Mouse (Mus musculus) neural tube, embryonic 14.5 days (tissue): ENCODE measurements around the gene Tspan9. TPM values are rescaled to one million over a fixed set of nuclear protein-coding genes. Genes with fewer than 3 reads are reported as not detected.

Experiments used
- ATAC-seq: fragments of 200-750 bp; cut with Nextera tagmentation; 2 replicates; pipeline ENCODE4 v1.8.0; 2017; ENCODE audit warnings: low read depth, mild to moderate bottlenecking, moderate TSS enrichment, moderate library complexity
- H3K27ac ChIP-seq: fragments of 300-500 bp; sonication (generic); 2 replicates; pipeline ENCODE4 v1.5.1; 2014; ENCODE audit warnings: low read depth, mild to moderate bottlenecking, control low read depth, low read length, moderate library complexity, mixed read lengths
- H3K27me3 ChIP-seq: fragments of 300-500 bp; sonication (generic); 2 replicates; pipeline ENCODE4 v1.6.1; 2014; ENCODE audit warnings: low read length; ENCODE audit not compliant: control insufficient read depth, insufficient read depth
- H3K36me3 ChIP-seq: fragments of 300-500 bp; sonication (generic); 2 replicates; pipeline ENCODE4 v1.6.1; 2014; ENCODE audit warnings: low read length, mixed read lengths; ENCODE audit not compliant: control insufficient read depth, insufficient read depth
- H3K4me1 ChIP-seq: fragments of 300-500 bp; sonication (generic); 2 replicates; pipeline ENCODE4 v1.6.1; 2014; ENCODE audit warnings: low read length; ENCODE audit not compliant: control insufficient read depth, insufficient read depth
- H3K4me2 ChIP-seq: fragments of 300-500 bp; sonication (generic); 2 replicates; pipeline ENCODE4 v1.6.1; 2014; ENCODE audit warnings: mild to moderate bottlenecking, low read depth, low read length, control low read depth
- H3K4me3 ChIP-seq: fragments of 300-500 bp; sonication (generic); 2 replicates; pipeline ENCODE4 v1.5.1; 2014; ENCODE audit warnings: low read depth, low read length, control low read depth, mixed read lengths
- H3K9ac ChIP-seq: fragments of 300-500 bp; sonication (generic); replicated peaks from 2 replicates; pipeline ENCODE4 v1.6.1; 2014; ENCODE audit warnings: low read depth, mild to moderate bottlenecking, control low read depth, low read length, mixed read lengths
- H3K9me3 ChIP-seq: fragments of 300-500 bp; sonication (generic); 2 replicates; pipeline ENCODE4 v1.6.1; 2016; ENCODE audit warnings: low read length; ENCODE audit not compliant: control insufficient read depth
- WGBS: fragments of 180-500 bp; shearing (Covaris S2); extraction: QIAGEN DNeasy Blood & Tissue Kit; methylation state at CpG from one replicate; pipeline ENCODE4 v1.1.7; 2014; 5-methylcytosine and 5-hydroxymethylcytosine counted together
- polyA plus RNA-seq: library from polyadenylated mRNA; unstranded; fragments of >200 nt; fragmentation: Nextera tagmentation; extraction: Ambion mirVana; gene quantifications from 2 replicates; pipeline ENCODE4 v1.2.1, GENCODE M21; 2014

Tspan9 gene
- polyA plus RNA-seq, 1 experiment from 2014 or later: 32.1 TPM

DNA sequence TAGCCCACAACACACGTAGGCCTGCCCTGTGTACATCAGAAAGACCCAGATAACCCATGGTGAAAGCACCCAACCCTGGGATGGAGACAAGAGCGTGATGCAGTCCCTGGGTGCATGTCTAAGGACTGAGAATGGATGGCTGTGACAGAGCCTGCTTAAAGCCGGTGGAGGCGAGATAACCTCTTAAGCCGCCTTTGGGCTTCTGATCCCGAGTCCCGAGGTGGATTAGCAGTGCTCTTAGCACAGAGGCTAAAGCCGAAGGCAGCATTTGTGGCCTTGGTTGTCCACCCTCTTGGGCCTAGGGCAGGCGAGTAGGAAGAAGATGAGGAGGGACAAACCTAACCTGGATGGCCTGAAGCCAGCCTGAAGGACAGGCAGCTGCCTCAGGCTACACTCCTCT, 194.7 kb downstream of the Tspan9 start:
- no peaks in the 10 kb centered on the region for H3K36me3 ChIP-seq
- no peaks in the 10 kb centered on the region for H3K27me3 ChIP-seq
- H3K4me3 ChIP-seq: no peak overlapping the region
- WGBS: 91% methylated on average over 9 of the region's 9 CpGs
- ATAC-seq: no peak
- H3K9ac ChIP-seq: no peak overlapping the region
- H3K9me3 ChIP-seq: no peaks in the 10 kb centered on the region
- no peaks in the 10 kb centered on the region for H3K4me1 ChIP-seq
- H3K27ac ChIP-seq: no peak overlapping the region
- no peak overlapping the region for H3K4me2 ChIP-seq

DNA sequence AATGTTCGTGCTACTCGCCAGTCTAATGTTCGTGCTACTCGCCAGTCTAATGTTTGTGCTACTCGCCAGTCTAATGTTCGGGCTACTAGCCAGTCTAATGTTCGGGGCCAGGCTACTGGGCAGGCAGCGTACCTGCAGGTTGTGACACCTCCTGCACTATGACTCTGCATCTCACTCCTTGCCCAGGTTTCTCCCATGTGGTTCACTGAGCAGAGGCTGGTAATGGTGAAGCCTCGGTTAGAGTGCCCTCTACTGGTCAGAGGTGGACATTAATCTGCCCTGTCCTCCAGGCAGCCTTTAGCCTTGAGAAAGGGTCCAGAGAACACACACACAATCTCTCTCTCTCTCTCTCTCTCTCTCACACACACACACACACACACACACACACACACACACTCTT, 197.7 kb downstream of the Tspan9 start:
- Histone ChIP-seq H3K36me3 (no peaks in the 10 kb centered on the region), H3K4me2 (no peak overlapping the region), H3K9me3 (no peaks in the 10 kb centered on the region), H3K27ac (no peak overlapping the region), H3K4me3 (no peak overlapping the region), H3K4me1 (no peaks in the 10 kb centered on the region), H3K9ac (no peak overlapping the region), H3K27me3 (no peaks in the 10 kb centered on the region)
- ATAC-seq: peak; percentile 88
- 62% methylated on average over 9 of the region's 9 CpGs for WGBS

DNA sequence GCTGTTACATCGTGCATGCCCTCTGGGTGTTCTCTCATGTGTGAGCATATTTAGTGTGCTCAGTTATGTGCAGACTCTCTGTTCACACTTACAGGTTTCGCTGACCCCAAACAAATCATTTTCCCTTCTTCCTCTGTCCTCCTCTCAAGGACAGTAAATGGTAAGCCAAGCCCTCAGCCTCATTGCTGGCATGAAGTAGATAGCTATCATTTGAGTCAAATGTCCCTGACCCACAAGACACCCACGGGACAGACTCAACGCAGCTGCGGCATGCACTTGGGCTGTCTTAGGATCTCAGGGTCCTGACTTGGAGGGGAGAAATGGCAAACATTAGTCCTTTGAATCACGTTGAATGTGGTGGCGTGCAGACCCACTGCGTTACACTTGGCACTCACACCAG, 201.0 kb downstream of the Tspan9 start:
- no peaks in the 10 kb centered on the region for H3K27me3 ChIP-seq
- H3K27ac ChIP-seq: no peak overlapping the region
- no peaks in the 10 kb centered on the region for H3K9me3 ChIP-seq
- no peaks in the 10 kb centered on the region for H3K36me3 ChIP-seq
- H3K4me1 ChIP-seq: no peaks in the 10 kb centered on the region
- WGBS: 88% methylated on average over 8 of the region's 8 CpGs
- no peak overlapping the region for H3K4me3 ChIP-seq
- H3K4me2 ChIP-seq: no peak overlapping the region
- no peak overlapping the region for H3K9ac ChIP-seq
- ATAC-seq: no peak

DNA sequence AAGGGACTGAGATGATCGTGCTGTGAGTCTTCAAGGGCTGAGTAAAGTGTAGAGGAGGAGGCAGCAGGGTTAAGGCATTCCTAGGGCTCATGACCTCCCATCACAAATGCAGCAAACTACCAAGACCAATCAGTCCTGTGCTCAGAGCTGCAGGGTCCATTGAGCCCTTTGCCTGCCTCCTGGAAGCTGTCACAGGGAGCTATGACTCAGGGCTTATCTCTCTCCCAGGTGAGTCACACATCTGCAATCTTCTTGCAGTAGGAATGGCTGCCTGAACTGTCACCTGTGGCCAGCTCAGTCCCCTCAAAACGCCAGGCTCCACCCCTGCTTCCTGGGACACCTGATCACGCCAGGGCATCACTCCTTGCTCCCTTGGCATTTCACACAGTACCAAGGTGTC, 208.3 kb downstream of the Tspan9 start:
- Histone ChIP-seq H3K4me1 (no peaks in the 10 kb centered on the region), H3K36me3 (no peaks in the 10 kb centered on the region), H3K4me3 (no peak overlapping the region), H3K4me2 (no peak overlapping the region), H3K9me3 (no peaks in the 10 kb centered on the region), H3K9ac (no peak overlapping the region), H3K27ac (no peak overlapping the region), H3K27me3 (no peaks in the 10 kb centered on the region)
- 86% methylated on average over 3 of the region's 3 CpGs for WGBS
- ATAC-seq: no peak

DNA sequence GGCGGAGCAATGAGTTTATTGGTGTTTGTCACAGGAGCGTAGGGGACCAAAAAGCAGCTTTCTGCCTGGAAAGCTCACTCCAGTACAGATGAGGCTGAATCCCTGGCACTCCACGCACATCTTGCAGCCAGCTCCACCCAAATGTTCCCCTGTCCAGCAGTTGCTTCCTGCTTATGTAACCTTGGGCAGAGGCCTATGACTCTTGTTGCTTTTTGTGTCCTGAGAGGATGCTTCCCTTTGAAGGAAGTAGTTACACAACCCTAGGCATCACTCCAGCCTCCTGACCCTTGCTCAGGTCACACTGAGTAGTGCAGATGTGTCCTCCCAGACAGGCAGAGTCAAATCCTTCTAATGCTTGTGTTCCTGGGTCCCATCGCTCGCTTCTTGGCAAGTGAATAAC, 209.6 kb downstream of the Tspan9 start:
- no peaks in the 10 kb centered on the region for H3K36me3 ChIP-seq
- no peaks in the 10 kb centered on the region for H3K4me1 ChIP-seq
- H3K9me3 ChIP-seq: no peaks in the 10 kb centered on the region
- H3K9ac ChIP-seq: no peak overlapping the region
- no peak for ATAC-seq
- H3K4me2 ChIP-seq: no peak overlapping the region
- H3K4me3 ChIP-seq: no peak overlapping the region
- WGBS: 87% methylated on average over 5 of the region's 5 CpGs
- H3K27ac ChIP-seq: no peak overlapping the region
- no peaks in the 10 kb centered on the region for H3K27me3 ChIP-seq

DNA sequence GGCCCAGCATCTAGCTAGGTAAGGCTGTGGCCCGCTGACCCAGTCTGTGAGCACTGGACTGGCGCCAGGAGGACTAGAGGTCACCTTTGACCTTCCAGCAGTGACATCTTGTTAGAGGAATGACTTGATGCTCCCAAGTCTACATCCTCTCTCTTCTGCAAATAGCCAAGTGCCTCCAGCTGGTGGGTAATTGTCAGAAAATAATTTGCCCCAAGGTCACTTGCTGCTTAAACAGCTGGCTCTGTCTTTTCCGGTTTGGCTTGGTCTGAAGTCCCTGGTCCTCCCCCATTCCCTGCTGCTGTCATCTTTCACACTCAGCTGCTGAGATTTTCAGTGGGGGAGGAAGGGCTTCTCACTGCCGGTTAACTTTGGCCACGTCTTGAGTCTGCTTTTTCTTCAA, 210.7 kb downstream of the Tspan9 start:
- no peak overlapping the region for H3K4me2 ChIP-seq
- no peaks in the 10 kb centered on the region for H3K9me3 ChIP-seq
- no peaks in the 10 kb centered on the region for H3K4me1 ChIP-seq
- no peak overlapping the region for H3K27ac ChIP-seq
- H3K4me3 ChIP-seq: no peak overlapping the region
- no peak overlapping the region for H3K9ac ChIP-seq
- ATAC-seq: no peak
- 74% methylated on average over 5 of the region's 5 CpGs for WGBS
- H3K36me3 ChIP-seq: no peaks in the 10 kb centered on the region
- H3K27me3 ChIP-seq: no peaks in the 10 kb centered on the region

DNA sequence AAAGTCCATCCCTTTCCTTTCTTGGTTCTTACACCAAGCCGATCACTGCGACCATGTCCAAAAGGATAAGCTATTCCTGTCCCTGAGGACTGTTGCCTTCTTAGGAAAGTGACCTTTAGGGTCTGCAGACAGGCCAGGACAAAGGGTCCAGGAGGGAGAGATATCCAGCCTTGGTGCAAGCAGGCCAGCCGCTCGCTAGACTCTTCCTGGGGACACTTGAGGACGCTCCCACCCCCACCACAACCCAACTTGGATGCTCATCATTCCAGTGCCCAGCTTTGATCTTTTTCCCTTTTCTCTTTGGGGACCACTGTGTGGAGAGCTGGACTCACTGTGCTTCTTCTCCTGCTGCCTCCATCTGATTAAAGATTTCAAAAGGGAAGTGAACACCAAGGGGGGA, 214.7 kb downstream of the Tspan9 start:
- H3K27me3 ChIP-seq: no peaks in the 10 kb centered on the region
- no peak overlapping the region for H3K4me2 ChIP-seq
- H3K4me3 ChIP-seq: no peak overlapping the region
- no peaks in the 10 kb centered on the region for H3K9me3 ChIP-seq
- WGBS: 87% methylated on average over 5 of the region's 5 CpGs
- no peaks in the 10 kb centered on the region for H3K36me3 ChIP-seq
- ATAC-seq: no peak
- no peak overlapping the region for H3K9ac ChIP-seq
- no peak overlapping the region for H3K27ac ChIP-seq
- no peaks in the 10 kb centered on the region for H3K4me1 ChIP-seq

DNA sequence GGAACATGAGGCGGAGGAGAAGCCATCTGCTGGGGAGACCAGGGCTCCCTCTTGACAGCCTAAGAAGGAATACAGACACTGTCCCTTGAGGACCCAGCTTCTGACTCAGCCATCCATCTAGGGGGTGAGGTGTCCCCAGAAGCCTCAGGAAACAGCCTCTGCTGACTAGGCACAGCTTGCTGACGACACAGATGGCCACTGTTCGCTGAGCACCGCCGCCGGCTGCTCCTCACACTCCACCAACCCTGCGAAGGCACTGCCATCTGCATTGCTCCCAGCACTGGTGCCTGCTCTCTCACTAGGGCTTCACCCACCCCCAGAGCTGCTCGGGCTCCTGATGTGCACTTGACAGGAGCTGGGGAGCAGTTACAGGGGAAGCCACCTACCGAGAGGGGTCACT, 217.5 kb downstream of the Tspan9 start:
- H3K4me1 ChIP-seq: no peaks in the 10 kb centered on the region
- H3K4me2 ChIP-seq: no peak overlapping the region
- no peak overlapping the region for H3K9ac ChIP-seq
- no peak overlapping the region for H3K4me3 ChIP-seq
- H3K36me3 ChIP-seq: no peaks in the 10 kb centered on the region
- H3K27ac ChIP-seq: no peak overlapping the region
- no peaks in the 10 kb centered on the region for H3K27me3 ChIP-seq
- 55% methylated on average over 9 of the region's 9 CpGs for WGBS
- no peaks in the 10 kb centered on the region for H3K9me3 ChIP-seq
- peak; percentile 55; the same call in 1 of the 2 replicates for ATAC-seq

DNA sequence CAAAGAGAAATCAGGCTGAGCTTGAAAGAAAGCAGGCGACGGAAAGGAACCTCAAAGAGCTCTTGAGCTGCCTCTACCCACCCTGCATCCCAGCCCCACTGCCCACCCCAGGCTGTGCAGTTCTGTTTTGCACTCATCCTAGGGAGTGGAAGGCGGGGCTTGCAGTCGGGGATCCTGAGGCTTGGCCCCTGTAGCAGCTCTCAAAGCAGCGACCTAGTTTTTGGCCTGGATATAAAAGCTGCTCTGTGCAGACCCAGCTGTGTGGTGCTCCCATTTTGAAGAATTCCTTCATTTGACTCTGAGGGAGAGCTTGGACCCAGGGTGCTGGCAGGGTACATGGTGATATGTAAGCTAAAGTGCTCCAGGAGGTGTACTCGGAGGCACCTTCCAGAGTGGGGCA, 218.6 kb downstream of the Tspan9 start:
- ATAC-seq: no peak
- Histone ChIP-seq H3K9me3 (no peaks in the 10 kb centered on the region), H3K27ac (no peak overlapping the region), H3K4me2 (no peak overlapping the region), H3K4me3 (no peak overlapping the region), H3K4me1 (no peaks in the 10 kb centered on the region), H3K27me3 (no peaks in the 10 kb centered on the region), H3K9ac (no peak overlapping the region), H3K36me3 (no peaks in the 10 kb centered on the region)
- 75% methylated on average over 6 of the region's 6 CpGs for WGBS

DNA sequence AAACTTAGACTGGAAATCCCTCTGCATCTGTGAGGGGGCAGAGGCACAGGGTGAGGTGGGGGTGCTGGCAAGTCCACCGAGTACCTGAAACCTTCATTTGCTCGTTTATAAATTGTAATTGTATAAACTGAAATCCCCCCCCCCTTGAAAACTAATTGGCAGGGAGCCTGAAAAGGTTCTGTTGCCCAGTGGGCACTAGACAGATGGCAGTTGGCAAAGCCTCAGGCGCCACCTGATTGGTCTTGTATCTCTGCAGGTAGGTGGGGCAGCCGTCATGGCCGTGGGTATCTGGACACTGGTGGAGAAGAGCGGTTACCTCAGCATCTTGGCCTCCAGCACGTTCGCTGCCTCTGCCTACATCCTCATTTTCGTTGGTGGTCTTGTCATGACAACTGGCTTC, 220.1 kb downstream of the Tspan9 start:
- Histone ChIP-seq H3K27ac (no peak overlapping the region), H3K27me3 (no peaks in the 10 kb centered on the region), H3K4me3 (no peak overlapping the region), H3K9ac (no peak overlapping the region), H3K4me1 (no peaks in the 10 kb centered on the region), H3K4me2 (no peak overlapping the region), H3K9me3 (no peaks in the 10 kb centered on the region), H3K36me3 (no peaks in the 10 kb centered on the region)
- 77% methylated on average over 9 of the region's 9 CpGs for WGBS
- no peak for ATAC-seq
